Mouse (Mus musculus) CD8-positive naive resting alpha-beta T cell, adult 2 months (primary cell): ENCODE data around the gene Lhx1.

Experiments used
- DNase-seq, 2 experiments: peaks; one replicate each; pipeline ENCODE4 v3.0.0; 2022; ENCODE audit warnings: low read depth in 2 of 2, low spot score in 2 of 2

The Lhx1 gene

GRCm38 (mm10) chr11:84497944-84498343 lies 27.4 kb downstream of the Lhx1 start:
- no peak for DNase-seq

DNA sequence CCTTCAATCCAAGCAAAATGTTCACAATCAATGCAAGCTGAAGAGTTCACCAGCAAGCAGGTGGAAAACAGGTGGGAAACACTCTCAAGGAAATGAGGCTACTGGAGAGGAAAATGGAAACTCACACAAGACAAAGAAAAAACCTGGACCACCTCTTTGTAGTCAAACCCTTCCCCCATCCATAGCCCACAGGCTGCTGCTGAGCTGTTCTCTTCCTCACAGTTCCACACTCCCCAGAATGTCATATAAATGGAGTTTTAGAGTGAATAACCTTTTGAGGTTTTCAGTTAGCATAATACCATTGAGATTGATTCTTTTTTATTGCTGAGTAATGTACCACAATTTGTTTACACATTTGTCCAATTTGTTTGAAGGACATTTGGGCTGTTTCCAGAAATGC lies 28.4 kb downstream of the Lhx1 start:
- DNase-seq: no peak

- no peak for DNase-seq
Measured at GRCm38 (mm10) chr11:84495774-84496173, 29.6 kb downstream of the Lhx1 start.

DNA sequence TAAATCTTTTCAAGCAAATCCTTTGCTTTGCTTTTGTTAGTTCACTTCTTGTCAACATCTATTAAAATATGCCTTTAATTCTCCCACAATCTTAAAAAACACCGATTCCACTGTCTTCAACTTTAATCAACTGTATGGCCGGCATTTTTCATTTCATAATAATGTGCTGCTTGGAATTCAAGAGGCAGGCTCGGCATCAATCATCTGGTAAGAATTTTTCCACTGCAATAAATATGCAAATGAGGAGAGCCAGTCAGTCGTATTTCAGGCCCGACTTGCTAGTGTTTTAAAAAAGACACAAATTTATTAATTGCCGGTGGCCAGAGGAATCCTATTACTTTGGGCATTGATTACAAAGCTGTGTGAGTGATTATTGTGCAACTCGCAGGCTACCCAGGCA lies 43.7 kb downstream of the Lhx1 start:
- no peak for DNase-seq

GRCm38 (mm10) chr11:84480451-84480850 lies 44.9 kb downstream of the Lhx1 start:
- no peak for DNase-seq

DNA sequence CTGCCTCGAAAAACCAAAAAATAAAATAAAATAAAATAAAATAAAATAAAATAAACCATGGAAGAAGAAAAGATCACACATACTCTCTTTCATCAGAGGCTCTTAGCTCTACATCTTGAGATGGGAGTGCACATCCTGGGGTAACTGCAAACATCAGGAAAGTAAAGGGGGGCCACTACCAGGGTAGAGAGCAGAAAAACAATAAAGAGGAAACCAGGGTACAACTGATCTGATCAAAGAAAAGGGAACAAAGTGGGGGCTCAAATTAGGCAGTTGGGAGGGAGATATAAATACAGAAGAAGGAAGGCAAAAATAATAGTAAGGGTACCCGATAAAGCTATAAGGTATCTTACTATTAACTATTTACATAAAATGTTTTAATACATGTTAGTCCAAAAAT lies 48.7 kb downstream of the Lhx1 start:
- no peak for DNase-seq

DNA sequence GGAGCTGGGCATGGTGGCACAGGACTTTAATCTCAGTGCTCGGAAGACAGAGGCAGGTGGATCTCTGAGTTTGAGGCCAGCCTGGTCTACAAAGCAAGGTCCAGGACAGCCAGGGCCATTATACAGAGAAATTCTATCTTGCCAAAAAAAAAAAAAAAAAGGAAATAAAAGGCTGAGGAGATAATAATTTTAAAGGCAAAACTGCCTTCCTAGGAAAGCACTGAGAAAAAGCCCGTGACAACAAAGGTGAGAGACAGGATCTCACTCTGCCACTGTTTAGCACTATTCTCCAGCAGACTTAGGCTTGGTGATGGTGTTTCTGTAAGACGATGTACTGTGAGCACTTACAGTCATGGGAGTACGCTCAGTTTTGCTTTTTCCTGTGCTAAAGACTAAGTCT lies 49.3 kb downstream of the Lhx1 start:
- no peak for DNase-seq

- no peak for DNase-seq
Measured at GRCm38 (mm10) chr11:84473093-84473667, 52.2 kb downstream of the Lhx1 start.
